Mouse (Mus musculus) T-helper 17 cell (primary cell): Measurements from ENCODE around the gene Rpp38.

Experiments
- in situ Hi-C, 2 experiments: fragments of 300-600 bp; cut with MboI, MseI; formaldehyde crosslinking; loops; 1 replicate in 1 of 2; 2 replicates in 1 of 2; pipeline ENCODE4 v1.15.1; 2025; ENCODE audit warnings: high pct_unique_total_duplicates in 2 of 2

Gene Rpp38

GRCm38 (mm10) chr2:3332484-3333242 lies at the start of gene Rpp38:
Gene Rpp38 (minus strand): TSS chr2:3332643.
- in situ Hi-C loops = loop anchor here (10.0 kb wide), 3 partner anchors 322 to 1552 kb away; partner anchors contain the start of gene Sephs1 (in 1 of the 2)

DNA sequence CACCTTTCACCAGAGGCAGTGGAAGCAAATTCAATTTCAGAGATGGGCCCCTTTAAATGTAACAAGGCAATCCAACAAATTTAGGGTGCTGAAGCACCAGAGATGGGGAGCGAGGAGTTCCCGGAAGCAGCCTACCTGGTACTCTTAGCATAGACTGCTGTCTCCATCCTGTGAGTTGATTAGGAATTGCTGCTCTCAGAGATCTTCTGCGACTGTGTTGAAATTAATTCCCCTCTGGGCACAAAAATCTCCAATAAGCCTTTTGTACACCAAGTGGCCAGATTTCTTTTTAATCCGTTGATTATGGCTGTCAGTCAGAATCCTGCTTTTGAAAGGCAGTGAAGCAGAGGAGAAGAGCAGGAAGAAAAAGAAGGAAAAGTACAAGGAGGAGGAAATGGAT lies 32.7 kb upstream of the Rpp38 start:
- in situ Hi-C loops = no loop called here

- in situ Hi-C loops = no loop called here
These were observed 28.6 kb upstream of the Rpp38 start for GRCm38 (mm10) chr2:3361067-3361466.

GRCm38 (mm10) chr2:3357887-3358286 lies 25.4 kb upstream of the Rpp38 start:
- in situ Hi-C loops = no loop called here

DNA sequence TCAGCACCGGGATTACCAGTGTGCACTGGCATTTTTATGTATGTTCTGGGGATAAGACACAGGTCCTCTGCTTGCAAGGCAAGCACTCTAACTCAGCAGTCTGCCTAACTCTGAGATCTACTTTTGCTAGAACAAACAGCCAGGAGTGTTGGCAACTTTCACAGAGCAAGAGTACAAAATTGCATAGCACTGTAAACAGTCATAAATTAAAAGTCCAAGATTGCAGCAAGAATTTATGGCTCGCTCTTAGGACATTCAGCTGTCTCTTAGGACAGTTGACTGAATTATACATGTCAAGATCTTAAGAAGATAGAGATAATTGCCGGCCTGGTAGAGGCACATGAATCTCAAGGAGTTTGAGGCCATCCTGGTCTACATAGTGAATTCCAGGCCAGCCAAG lies 23.9 kb upstream of the Rpp38 start:
- in situ Hi-C loops = no loop called here

- in situ Hi-C loops = no loop called here
These were observed 23.4 kb upstream of the Rpp38 start for GRCm38 (mm10) chr2:3355793-3356192.

DNA sequence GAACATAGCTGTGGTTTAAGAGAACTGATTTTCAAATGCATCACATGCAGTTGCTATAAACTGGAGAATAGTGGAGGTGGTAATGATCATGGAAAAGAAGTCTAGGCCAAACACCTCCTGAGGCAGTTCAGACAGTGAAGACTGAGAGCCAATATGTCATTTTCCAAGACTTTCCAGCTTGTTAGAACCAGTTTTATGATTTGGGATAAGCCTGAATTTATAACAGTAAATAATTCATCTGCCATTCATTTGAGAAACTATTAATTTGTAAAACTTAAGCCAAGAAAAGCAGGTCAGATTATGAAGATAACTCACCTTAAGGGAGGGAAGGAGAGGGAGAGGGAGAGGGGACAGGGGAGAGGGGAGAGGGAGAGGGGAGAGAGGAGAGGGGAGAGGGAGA lies 20.7 kb upstream of the Rpp38 start:
- in situ Hi-C loops = no loop called here

DNA sequence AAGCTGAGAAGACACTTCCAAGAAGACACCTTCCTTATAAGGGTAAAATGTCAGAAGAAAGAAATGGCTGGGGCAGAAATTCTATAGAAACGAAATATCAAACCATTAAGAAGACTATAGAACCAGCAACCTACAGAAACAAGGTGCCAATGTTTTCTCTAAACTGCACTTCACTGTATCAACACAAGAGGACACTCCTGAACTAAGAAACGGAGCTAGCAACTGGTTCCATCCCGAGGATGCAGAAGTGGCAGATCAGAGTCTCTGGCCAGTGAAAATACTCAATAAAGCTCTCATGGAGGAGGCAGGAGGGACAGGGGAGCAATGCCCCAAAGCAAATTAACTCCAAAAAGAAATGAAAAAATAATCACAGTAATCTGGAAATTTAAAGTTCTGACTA lies 16.5 kb upstream of the Rpp38 start:
- in situ Hi-C loops = loop anchor here (10.0 kb wide), 4 partner anchors 56 to 1056 kb away; no protein-coding TSS in a partner anchor

DNA sequence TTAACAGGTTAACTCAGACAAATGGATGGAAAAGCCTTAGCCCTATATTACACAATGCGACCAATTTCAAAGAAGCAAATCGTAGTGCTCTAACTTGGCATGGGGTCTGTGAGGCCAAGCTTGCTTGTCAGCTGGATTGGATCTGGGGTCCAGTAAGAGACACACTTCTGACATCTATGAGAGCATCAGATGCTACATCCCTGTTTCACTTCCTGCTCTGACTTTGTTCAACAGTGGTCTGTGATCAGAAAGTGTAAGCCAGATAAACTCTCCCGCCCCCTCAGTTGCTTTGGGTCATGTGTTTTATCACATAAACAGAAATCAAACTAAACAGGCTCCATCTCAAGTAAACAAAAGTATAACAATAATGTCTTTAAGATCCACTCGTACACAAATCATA lies 16.0 kb upstream of the Rpp38 start:
- in situ Hi-C loops = loop anchor here (10.0 kb wide), 4 partner anchors 56 to 1056 kb away; no protein-coding TSS in a partner anchor

- in situ Hi-C loops = loop anchor here (10.0 kb wide), 3 partner anchors 319 to 1549 kb away; partner anchors contain the start of gene Sephs1 (in 1 of the 2)
These were observed 3.3 kb upstream of the Rpp38 start, which contains the start of gene Acbd7 for GRCm38 (mm10) chr2:3335611-3336301. Gene Acbd7 (plus strand): TSS chr2:3336168.

GRCm38 (mm10) chr2:3333761-3334160 lies 1.3 kb upstream of the Rpp38 start:
- in situ Hi-C loops = loop anchor here (10.0 kb wide), 3 partner anchors 321 to 1551 kb away; partner anchors contain the start of gene Sephs1 (in 1 of the 2)

DNA sequence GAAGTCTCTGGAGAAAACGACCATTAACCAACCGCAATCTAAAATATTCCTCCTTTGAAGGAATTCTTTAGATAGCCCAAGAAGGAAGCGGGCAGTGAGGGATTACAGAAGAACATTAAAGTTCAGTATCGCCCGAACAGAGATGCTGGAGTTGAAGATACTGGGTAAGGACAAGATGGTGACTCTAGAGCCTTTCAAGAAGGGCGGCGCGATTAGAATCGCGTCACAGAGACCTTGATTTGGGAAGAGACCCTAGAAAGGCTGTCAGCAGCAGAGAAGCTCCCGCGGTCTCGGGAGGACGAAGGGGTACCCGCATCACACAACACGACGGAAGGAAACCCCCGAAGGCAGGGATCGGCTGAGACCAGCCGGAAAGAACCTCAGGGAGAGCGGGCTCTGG lies 387 bp downstream of the Rpp38 start:
- in situ Hi-C loops = loop anchor here (10.0 kb wide), 3 partner anchors 323 to 1553 kb away; partner anchors contain the start of gene Sephs1 (in 1 of the 2)

DNA sequence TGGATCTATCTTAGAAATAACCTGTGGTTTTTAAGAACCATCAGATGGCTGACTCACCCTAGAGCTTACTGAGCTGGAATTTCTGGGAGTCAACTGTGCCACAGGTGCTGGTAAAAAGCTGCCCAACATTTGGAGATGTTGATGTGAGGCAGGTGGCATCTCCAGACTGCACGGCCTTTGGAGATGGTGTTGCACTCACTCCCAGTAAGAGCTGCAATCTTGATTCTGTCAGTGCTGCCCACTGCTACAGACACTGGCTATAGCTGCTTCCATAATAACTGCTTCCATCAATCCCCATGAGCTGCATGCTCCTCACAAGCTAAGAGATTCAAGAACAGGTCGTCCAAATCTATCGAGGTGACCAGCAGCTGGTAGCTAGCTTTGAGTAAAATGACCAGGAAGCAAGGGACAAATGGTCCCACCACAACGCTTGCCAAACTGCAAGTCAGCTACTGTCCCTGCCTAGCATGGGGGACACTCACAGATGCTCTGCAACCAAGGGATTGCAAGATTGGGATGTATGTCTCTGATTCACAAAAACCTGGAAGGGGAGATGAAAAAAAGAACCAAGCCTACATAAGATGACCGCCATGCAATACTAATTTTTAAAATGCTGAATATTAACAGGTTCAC lies 1.3 kb downstream of the Rpp38 start:
- in situ Hi-C loops = loop anchor here (10.0 kb wide), 3 partner anchors 324 to 1554 kb away; partner anchors contain the start of gene Sephs1 (in 1 of the 2)

DNA sequence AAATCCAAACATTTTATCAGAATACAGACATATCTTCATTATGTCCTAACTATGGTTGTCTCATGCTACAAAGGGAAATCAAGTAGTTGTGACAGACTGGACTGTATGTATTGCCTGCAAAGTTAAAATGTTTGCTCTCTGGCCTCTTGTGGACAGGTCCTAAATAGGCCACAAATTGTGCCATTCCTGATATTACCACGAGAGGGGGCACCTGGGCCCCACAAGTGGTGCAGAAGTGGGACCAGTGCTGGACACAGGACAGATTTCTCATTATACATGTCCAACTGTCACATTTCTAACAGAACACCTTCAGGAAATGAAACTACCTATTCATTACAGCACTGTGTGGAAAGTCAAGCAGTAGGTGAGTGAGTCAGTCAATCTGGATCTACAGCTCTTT lies 5.1 kb downstream of the Rpp38 start:
- in situ Hi-C loops = loop anchor here in 1 of 2 experiments (5.0 kb wide), 1 partner anchor 35 kb away; no protein-coding TSS in a partner anchor

GRCm38 (mm10) chr2:3326547-3326946 lies 5.9 kb downstream of the Rpp38 start:
- in situ Hi-C loops = loop anchor here in 1 of 2 experiments (5.0 kb wide), 1 partner anchor 34 kb away; no protein-coding TSS in a partner anchor

DNA sequence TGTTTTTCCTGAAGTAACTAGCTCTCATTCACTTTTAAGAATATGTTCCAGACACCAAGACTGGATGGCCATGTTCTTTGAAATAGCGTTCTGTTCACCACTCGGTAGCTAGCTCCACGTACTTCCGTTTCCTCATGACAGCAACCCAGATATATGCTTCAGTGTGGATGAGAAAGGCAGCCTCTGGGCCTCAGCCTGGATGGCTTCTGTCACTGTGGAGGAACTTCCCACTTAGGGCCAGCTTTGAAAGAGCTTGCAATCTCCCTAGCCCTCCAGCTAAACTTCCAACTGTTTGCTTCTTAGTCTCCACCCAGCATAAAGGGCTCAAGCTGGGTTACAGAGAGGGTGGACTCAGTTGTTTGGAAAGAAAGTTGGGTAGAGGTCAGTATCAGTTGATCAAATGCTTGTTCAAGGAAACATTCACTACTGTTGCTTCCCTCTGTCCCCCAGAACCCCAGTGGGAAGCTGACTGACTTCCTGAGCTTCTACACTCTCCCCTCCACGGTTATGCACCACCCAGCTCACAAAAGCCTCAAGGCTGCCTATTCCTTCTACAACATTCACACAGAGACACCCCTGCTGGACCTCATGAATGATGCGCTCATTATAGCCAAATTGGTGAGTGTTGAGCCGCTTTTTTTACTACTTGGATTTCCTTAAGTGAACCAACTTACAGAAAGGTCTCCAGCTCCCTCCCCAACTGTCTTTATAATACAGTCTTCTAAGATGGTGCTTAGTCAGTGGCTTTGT lies 7.9 kb downstream of the Rpp38 start:
- in situ Hi-C loops = loop anchor here (5.0 to 25.0 kb wide), 3 partner anchors 32 to 1688 kb away; partner anchors contain the start of gene Mcm10 (in 1 of the 2)

DNA sequence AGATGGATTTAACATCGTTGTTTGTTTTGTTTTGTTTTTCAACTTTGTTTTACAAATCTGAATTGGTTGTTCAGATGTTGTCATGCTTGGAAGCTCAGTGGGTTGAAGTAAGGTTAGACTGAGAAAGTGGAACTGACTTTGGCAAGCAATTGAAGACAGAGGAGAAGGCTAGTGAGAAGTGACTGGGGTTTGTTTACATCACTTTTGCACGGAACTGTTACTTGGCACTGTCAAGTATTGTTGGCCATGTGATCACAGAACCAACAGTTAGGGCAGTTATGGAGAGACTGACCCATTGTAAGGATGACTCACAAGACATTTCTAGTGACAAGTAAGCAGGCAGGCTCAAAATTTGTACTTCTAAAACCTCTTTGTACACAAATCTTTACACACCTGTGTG lies 9.3 kb downstream of the Rpp38 start:
- in situ Hi-C loops = loop anchor here in 1 of 2 experiments (5.0 to 25.0 kb wide), 2 partner anchors 36 to 1689 kb away; partner anchors contain the start of gene Mcm10

DNA sequence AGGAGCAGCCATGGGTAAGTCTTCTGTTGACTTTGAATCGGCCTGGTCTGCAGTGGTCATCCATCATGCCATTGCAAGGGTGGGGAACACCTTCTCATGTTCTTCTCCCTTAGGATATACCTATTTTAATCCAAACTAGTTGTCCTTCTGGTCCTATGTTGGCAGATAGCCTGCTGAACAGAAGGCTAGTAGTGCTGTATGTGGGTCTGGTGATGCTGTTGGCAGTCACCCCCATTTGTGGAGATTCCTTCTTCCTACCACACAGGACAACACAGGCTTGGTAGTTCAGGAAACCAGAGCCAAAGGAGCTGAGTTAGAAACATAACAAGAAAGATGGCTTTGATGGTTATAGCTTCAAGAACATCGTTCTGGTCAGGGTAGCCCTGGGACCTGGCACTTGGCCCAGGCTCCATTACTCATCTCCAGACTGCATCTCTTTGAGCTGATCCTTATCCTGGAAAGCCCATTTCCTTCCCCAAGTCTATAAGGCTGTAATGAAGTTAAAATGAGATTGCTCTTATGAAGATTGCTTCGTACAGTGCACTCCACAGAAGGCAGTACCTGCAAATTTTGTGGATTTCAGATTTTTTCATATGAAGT lies 26.9 kb downstream of the Rpp38 start:
- in situ Hi-C loops = loop anchor here in 1 of 2 experiments (25.0 kb wide), 1 partner anchor 1707 kb away; the partner anchor contains the start of gene Mcm10

DNA sequence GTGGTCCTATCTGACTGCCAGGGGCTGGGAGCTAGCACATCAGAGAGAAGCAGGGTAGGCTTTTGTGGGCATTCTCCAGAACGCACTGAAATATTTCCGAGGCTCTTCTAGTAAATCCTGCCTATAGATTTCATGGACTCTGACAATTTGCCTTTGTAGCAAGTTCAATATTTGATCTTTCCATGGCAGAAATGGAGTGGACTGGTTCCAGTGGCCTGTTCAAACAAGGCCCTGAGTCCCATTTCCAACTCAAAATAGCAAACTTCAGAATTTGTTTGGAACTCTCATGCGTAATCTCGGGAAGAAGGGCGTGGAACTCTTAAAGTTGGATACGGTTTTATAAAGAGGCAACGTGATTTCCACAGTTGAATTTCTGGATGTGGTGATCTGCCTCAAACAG lies 36.6 kb downstream of the Rpp38 start:
- in situ Hi-C loops = no loop called here

DNA sequence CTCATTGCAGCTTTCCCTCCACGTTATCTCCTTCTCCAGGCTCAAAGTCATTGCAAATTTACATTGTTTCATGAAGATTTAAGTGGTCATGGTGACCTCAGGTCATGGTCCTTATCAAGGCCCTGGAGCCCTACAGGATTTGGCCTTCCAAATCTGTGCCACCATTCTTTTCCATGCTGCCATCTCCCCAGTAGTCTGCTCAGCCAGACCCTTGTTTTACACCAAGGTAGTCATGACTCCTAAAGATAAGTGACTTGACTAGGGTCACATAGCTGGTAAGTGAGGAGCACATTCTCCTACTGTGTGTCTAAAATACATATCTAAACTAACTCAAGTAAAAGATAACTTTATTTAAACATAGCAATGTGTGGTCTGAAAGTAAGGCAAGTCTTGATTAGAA lies 40.3 kb downstream of the Rpp38 start:
- in situ Hi-C loops = loop anchor here in 1 of 2 experiments (5.0 kb wide), 1 partner anchor 35 kb away; no protein-coding TSS in a partner anchor
